Mouse (Mus musculus) erythroid progenitor cell, adult 5-6 weeks (primary cell): ENCODE results near the gene Serac1. TPM values are rescaled to one million over a fixed set of nuclear protein-coding genes. Genes with fewer than 3 reads are reported as not detected.
A peak's percentile ranks its signal among the peaks of the same experiment; 100 is the strongest.

ENCODE experiments used
- ATAC-seq: replicated peaks from 2 replicates; pipeline ENCODE4 v1.8.0; 2016; ENCODE audit warnings: moderate number of reproducible peaks, mild to moderate bottlenecking, moderate TSS enrichment, inconsistent platforms; ENCODE audit not compliant: poor library complexity, low FRiP score, severe bottlenecking
- total RNA-seq, 2 experiments: library from RNA; stranded (forward) in 1 of 2; stranded (reverse) in 1 of 2; fragments of 150-400 nt in 1 of 2; fragments of 186-747, 209-891 nt in 1 of 2; gene quantifications; 2 replicates each; pipeline versions ENCODE4 v1.2.3 to v1.2.4; 2015 to 2017; ENCODE audit warnings: low replicate concordance in 2 of 2

Serac1 gene
- total RNA-seq, 2 experiments from 2014 or later = 1.3 TPM; not detected in 1

DNA sequence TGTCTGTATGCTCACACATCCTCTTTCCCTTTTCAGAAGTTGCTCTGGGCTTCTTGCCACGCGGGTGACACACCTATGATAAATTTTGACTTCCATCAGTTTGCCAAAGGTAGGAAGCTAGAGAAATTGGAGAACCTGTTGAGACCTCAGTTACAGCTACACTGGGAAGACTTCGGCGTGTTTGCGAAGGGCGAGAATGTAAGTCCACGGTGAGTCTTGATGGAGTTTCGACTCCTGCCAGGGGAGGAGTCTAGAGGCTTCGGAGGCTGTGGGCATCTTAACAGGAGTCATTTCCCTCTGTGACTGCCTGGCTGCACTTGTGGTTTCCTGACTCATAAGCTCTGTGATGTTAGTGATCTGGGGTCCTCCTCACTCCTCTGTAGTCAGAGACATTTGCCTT is 71.6 kb downstream of the Serac1 start:
- ATAC-seq = no peak

DNA sequence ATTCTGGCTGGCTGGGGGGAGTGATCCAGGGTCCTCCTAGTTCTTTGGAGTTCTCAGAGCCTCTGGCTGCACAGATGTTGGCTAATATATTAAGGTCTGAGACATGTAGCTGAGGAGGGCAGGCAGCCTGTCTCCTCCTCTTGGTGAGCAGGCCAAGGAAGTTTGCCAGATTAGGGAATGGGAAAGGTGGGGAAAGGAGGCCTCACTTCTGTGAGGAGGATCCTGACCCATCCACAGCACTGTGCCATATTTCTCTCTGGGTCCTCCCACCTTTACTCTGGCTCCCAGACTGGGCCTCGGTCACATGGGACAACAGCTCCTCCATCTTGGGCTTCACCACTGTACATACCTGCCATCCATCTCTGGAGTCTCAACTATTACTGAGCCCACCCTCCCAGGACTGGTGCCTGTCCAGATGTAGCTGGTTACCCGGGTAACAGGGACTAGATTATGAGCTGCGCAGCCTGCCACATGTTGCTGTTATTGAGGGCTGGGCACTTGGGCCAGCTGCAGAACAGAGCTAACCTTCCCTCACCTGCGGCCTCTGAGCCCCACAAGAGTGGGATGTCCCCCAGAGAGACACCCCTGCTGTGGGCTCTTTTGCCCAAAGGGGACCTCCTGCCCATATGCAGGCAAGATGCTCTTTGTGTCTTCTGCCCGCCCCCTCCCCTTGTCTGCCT is 72.3 kb downstream of the Serac1 start:
- ATAC-seq = no peak

DNA sequence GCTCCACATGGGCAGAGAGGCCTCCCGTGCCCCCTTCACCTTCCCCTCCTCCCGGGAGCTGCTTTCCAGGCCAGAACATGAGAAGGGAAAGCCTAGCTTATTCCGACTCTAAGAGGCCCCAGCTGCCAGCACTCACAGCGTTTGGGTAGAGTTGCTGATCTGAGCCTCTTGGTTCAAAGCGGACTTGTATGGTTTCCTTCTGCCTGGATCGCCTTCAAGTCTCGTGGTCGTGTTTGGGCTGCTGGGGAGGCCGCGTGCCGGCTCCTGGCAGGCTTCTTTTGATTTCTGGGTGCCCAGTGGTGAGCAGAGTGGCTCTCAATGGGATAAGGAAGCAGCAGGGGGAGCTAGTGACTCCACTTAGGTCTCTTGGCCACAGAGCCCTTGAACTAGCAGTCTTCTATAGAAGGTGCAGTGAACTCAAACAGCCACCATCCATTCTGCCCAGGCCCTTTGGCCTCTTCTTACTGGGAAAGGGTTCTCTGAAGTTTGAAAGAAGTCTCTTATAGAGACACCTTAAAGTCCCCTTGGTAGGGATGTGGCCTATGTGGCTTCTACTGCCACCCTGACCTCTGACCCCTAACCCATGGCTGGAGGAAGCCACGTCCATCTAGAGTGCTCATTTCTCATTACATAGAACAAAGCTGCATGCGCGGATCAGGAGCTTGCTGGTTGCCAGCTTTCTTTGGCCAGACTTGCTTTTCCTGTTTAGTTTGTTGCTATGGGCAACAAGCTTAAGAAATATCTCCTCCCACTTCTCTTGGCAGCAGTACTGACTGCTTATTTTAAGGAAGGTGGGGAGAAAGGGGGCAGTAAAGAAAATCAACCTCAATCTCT is 73.7 kb downstream of the Serac1 start:
- peak; percentile 47; the same call in 1 of the 2 replicates for ATAC-seq

DNA sequence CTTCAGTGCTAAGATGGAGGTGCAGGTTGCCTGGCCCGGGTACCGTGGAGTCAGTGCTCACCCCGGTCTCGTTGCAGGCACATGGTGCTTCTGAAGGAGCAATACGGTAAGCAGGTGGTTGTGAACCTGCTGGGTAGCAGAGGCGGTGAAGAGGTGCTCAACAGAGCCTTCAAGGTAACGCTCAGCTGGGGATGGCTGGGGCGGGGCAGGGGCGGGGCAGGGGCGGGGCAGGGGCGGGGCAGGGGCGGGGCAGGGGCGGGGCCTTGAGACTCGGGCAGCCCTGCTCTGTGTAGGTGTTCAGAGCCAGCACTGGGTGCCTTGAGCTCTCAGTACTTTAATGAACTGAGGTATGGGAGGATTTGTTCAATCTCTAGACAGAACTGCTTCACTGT is 74.3 kb downstream of the Serac1 start:
- ATAC-seq = no peak

DNA sequence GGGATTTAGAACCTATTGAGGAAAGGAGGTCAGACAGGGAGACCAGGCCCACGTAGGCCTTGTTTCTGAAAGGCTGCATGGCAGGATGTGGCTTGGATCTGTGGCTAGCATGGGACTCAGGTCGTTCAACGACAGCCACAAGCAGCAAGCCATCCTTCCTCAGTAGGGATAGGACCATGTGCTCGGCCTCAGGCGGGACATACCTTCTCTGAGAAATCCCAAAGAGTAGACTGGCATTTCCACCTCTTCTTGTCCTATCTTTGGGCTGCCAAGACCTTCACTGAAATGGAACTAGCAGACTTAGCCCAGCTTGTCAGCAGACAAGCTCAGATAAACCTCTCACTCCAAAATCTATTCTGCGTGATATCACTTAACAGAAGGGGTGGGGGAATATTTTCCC is 75.9 kb downstream of the Serac1 start:
- ATAC-seq = no peak

DNA sequence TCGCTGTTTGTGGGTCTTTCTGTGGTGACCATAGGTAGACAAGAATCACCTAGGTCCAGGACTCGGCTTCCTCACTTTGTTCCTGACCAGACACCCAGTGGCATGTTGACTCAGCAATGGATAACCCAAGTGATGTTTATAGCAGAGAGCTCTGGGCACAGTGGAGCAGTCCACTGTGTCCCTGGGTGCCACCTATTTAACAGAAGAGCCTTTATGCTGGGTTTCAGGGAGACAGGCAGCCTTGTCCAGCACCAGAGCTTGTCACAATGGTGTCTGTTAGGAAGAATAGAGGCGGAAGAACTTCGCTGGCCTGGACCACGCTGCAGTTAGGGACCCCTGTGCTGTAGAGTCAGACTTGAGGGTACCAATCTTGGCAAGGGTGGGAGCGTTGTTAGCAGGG is 77.0 kb downstream of the Serac1 start:
- ATAC-seq = no peak

DNA sequence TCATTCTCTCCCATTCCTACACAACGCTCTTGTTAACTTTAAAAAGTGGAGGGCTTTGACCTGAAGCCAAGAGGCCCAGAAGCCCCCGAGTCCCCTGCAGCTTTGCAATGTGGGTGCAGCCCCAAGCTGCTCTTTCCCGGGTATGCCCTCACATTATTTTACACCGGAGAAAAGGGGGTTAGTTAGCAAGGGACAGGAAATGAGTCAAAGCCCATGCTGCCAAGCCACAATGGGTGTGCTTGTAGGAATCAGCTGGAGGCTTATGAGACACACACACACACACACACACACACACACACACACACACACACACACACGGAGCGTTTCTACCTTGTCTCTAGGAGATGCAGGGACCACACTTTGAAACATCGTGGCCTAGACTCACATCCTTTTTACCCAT is 77.7 kb downstream of the Serac1 start:
- no peak for ATAC-seq

DNA sequence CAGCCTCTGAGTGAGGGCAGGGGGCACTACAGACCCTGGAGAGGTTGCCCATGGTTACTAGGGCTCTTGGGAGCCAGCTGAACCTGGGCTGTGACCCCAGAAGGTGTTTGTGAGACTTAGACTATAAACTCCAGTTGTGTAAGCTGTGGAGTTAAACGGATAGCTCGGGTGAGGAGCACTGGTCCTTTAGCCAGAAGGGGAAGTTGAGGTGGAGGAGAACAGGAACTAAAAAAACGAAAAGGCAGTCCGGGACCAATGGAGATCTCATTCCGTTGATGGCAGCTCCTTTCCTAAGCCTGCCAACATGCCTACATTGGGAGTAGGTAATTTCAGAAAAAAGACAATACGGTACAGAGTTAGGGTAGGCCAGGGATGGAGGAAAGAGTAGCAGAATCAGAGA is 78.2 kb downstream of the Serac1 start:
- ATAC-seq = no peak

DNA sequence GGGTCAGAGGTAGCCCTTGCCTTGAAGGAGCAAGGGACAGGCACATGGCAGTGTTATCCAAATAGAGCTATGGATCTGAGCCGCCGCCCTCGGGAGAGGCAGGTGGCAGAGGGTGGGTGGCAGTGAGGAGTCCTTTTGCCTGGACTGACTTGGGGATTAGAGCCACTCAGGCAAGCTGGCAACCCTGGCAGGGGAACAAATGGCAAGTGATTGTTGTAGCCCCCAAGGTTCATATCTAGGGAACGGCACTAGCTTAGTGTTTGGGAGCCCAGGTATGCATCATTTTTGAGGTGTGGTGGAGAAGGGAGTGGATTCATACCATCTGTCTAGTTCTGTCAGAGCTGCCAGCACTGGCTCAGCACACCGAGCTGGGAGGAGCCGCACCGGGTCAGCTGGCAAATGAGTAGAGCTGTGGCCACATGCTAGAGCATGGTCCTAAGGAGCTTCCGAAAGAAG is 78.6 kb downstream of the Serac1 start:
- ATAC-seq = no peak

DNA sequence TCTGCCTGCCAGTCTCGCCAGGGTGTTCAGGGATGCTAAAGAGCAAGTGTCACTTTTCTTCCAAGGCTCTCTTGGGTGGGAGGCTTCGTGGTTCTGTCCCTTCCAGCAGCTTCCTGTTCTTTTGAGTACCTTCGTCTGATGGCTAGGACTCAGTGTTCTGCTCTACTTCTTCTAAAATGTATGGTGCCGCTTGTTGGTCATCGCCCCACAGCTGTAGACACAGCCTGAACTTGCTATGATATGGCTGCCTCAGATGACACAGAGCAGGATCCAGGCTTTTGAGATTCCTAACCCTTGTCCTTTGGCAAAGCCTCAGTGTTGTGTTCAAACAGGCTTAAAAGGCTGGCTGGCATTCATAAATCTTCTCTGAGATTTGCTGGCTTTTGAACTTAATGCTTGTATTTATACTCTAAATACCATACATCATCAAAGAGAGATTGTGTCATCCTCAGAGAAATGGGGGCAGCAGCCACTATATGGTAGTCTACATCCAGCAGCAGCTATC is 80.5 kb downstream of the Serac1 start:
- ATAC-seq = no peak

DNA sequence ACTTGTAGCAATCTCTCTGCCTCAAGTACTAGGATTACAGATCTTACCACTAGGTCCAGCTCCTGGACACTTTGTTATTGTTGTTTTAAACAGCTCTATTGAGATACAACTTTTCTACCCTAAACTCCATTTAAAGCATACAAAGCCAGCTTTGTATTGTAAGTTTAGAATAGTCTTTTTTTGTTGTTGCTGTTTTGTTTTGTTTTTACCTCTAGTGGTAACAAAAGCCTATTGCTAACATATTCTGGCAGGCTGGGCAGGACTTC is 81.4 kb downstream of the Serac1 start:
- no peak for ATAC-seq

DNA sequence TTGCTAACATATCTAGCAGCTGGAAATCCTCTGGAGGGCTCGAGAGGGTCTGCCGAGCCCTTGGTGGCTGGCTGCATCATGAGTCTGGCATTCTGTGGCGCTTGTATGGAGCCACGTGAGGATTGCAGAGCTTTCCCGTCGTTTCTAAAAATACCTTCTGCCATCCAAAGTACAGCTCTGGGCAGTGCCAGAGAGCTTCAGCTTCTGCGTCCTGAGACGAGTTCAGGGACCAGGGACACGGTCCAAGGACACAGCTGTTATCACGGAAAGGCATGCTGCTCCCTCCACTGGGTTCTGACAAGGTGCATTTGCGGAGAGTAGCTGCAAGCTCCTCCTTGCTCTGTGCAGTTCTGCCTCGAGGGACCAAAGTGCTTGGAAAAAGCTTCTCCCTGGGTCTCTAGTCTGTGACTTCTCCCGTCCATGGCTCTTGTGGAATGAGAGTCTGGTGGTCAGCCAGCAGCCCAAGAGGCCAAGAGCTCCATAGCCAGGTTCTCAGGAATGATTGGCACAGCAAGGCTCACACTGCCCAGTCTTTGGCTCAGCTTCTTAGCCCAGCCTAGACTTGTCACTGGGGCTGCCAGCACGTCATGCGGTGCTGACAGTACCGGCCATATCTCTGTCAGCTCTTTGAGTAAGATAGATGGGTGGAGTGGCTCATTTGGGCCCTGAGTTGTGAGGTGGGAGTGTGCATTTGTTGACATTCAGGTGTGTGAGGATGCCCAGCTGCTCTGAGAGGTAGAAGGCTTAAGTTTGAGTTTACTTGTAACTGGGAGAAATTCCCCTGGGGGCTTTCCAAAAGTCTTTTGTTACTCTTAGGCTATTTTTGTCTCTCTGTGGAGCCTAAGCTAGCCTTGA is 81.9 kb downstream of the Serac1 start:
- ATAC-seq = no peak

DNA sequence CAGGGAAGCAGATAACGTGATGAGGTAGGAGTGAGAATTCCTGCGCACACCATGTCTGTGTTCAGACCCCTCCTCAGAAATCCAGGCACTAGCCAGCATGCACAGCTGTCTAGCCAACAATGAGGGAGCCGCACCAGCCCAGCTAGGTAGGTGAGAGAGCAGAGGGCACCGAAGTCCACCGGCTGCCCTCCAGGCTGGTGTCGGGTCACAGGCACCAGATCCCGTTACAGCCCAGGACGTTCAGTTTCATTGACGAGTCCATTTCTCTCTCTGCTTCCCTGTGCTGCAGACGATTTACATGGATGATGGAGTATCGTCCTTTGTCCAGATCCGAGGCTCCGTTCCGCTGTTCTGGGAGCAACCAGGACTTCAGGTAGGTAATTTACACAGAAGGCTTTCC is 83.0 kb downstream of the Serac1 start:
- no peak for ATAC-seq

DNA sequence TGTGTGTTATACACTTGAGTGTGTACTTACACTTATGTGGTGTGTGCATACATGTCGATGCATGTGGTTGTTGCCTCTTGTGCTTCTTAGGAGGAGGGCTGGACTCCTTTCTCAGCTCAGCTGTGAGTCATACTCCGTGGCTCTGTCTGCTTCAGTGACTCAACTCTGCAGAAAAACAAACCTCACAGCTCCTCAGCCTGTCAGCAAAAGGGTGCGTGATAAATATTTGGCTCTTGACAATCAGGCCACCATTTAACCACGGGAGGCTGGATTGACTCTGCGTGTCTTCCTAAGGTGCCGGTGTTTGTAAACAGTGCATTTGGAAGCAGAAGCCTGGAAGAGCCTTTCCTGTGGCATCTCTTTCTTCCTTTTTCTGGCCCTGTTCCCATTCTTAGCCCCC is 84.9 kb downstream of the Serac1 start:
- no peak for ATAC-seq

DNA sequence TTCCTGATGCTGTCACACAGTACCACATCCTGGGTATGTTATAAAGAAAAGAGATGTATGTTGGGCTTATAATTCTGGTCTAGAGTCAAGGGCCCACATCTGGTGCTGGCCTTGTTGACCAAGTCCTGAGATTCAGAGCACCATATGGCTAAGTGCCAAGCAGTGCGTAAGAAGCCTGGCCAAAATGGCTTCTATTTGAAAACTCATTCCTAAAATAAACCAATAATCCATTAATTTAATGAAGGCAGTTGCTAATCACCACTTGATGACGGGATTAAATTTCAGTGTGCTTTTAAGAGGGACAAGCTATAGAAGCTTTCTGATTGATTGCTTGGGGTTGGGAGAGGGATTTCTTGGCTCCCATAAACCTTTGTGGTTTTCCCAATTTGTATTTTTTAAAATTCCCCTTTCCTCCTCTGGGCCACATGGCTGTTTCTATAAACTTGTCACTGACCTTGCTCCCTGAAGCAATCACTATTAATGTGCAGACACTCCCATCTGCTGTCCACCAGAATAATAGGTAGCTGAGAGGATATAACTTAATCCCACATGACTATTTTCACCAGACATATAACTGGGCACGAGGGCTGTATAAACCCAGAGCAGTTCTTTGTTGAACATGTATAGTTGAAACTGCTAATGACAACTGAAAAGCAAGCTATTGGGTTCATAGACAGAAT is 85.8 kb downstream of the Serac1 start:
- no peak for ATAC-seq

DNA sequence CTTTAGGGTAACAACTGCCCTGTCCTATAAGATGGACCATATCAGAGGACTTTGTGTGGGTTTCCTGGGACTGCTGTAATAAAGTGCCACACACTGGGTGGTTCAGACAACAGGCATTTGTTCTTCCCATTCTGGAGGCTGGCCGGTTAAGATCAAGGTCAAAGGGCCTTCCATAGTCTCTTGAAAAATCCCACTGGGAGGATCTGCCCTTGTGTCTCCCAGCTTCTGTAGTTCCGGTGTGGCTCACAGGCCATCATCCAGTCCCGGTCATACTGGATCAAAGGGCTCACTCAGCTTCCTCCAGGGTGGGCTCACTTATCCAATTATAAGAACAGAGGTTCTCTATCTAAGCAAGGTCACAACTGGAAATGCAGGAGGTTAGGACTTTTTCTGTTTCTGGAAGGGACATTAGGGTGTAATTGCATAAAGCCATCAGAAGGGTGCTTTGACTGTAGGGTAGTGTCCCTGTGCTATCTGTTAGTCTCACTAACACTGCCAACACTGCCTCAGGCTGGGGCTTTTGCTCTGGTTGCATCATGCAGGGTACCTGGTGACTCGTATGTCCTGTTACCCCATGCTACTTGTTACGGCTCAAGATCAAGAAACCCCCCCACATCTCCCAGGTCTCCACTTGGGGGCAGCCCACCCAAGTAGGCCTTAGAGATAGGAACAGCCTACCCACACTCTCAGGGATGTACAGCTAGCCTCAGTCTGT is 86.5 kb downstream of the Serac1 start:
- no peak for ATAC-seq
